Mouse (Mus musculus): ENCODE results near the gene Clec2g.
"Not testable (repeated sequence)": the region's sequence is repeated elsewhere in the genome, so short reads cannot be mapped to it uniquely, and the experiment has no call there.

The Clec2g gene

DNA sequence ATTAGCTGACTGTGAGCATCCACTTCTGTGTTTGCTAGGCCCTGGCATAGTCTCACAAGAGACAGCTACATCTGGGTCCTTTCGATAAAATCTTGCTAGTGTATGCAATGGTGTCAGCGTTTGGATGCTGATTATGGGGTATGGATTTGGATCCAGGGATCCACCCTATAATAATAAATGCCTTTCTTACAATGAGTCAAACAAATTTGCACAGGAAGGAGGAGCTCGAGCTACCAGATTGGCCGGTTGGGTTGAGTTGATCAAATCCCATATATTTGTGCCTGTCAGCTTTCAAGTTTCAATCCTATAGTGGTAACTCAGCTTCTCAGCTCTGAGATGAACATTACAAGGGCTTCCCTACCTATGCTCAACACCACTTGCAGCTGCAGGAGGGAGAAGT, at the start of gene Clec2g:
Clec2g (plus strand) TSS at position 301 of the 400 bp plus-strand sequence.
- DNase-seq (ENCODE audit: low spot score) = not testable (repeated sequence)

DNA sequence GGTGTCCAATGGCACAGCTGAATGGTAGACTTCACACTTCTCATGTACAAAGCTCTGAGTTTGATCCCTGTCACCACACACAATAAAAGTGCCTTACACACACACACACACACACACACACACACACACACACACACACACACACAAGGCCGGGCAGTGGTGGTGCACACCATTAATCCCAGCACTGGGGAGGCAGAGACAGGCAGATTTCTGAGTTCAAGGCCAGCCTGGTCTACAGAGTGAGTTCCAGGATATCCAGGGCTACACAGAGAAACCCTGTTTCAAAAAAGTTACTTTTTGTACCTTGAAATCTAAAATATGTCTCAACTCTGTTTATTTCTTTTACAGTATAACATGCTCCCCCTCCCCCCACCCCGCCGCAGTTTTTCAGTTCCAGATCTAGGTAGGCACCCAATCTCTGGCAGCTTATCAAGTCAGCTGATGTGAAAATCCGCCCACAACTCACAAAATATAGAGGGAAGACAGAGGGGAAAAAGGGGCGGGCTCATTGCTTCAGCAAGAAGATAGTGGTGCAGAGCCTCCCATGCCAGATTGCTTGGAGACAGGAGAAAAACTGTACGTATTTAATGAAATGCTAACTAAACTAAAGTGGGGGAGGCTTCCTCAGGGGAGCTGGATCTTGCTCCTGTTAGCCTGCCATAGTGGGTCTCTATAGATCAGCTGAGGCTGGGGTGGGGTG, 46.9 kb upstream of the Clec2g start, which contains the start of gene Clec2i:
Clec2i (plus strand) TSS at position 498 of the 700 bp plus-strand sequence.
- not testable (repeated sequence) for DNase-seq (ENCODE audit: low spot score)

GRCm38 (mm10) chr6:128888834-128889233, 45.3 kb upstream of the Clec2g start:
- DNase-seq (ENCODE audit: low spot score) = no peak

DNA sequence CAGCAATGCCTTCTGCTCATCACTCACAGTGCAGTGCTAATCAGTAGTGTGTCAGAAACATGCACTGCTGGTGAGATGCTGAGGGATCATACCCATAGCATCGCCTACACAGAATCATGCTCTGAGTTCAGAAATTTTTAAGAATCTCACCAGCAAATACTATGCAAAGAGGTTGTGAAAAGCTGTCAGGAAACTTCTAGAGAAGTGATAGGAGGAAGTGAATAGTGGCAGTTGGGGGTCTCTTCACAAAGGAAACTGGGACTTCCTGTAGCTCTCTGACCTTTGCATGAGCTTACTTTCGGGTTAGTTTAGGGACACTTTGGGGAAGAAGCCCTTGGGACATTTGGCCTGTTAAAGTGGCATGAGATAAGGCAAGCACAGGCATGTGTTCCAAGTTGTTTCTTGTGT, 43.2 kb upstream of the Clec2g start, which contains the start of gene BC035044:
BC035044 (minus strand) TSS at position 179 of the 408 bp plus-strand sequence.
- no peak for DNase-seq (ENCODE audit: low spot score)

- no peak for DNase-seq (ENCODE audit: low spot score)
Observed at GRCm38 (mm10) chr6:128895404-128896001, 38.7 kb upstream of the Clec2g start.

- DNase-seq (ENCODE audit: low spot score) = no peak
Observed at GRCm38 (mm10) chr6:128900044-128900443, 34.1 kb upstream of the Clec2g start.

- not testable (repeated sequence) for DNase-seq (ENCODE audit: low spot score)
Observed at GRCm38 (mm10) chr6:128900796-128901552, 33.2 kb upstream of the Clec2g start.

- DNase-seq (ENCODE audit: low spot score) = no peak
Observed at GRCm38 (mm10) chr6:128913598-128914254, 20.5 kb upstream of the Clec2g start.

DNA sequence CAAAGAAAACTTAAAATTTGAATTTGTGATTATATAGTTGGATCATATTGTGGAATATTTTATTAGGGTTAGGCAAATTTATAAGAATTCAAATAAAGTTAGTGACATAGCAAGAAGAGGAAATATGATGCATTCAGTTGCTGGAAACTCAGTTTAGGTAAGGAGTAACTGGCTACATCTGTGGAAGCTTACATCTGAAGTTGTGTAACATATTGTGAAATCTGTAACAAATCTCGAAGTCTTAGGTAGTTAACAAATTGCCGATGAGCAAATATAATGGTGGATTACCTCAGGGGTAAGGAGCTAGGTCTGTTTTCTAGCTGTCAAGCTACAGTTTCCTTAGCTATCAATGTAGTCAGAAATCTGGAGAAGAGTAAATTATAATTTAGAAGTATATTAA, 16.9 kb upstream of the Clec2g start:
- DNase-seq (ENCODE audit: low spot score) = no peak

DNA sequence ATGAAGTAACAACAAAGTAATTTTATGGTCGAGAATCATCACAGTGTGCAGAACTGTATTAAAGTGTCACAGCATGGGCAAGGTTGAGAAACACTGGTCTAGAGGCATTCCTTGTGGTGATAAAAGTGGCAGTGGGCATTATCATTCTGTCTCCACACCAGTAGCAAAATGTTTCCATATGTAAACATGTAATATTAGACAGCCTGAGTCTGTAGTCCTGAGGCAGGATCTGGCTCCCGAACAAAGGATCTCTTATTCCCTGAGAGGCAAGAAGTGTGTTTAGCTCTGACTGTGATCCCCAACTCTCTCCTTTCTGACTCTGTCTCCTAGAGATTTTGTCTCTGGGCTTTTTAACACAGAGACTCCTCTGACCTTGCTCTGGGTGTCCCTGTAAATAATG, 1.1 kb upstream of the Clec2g start:
- no peak for DNase-seq (ENCODE audit: low spot score)

DNA sequence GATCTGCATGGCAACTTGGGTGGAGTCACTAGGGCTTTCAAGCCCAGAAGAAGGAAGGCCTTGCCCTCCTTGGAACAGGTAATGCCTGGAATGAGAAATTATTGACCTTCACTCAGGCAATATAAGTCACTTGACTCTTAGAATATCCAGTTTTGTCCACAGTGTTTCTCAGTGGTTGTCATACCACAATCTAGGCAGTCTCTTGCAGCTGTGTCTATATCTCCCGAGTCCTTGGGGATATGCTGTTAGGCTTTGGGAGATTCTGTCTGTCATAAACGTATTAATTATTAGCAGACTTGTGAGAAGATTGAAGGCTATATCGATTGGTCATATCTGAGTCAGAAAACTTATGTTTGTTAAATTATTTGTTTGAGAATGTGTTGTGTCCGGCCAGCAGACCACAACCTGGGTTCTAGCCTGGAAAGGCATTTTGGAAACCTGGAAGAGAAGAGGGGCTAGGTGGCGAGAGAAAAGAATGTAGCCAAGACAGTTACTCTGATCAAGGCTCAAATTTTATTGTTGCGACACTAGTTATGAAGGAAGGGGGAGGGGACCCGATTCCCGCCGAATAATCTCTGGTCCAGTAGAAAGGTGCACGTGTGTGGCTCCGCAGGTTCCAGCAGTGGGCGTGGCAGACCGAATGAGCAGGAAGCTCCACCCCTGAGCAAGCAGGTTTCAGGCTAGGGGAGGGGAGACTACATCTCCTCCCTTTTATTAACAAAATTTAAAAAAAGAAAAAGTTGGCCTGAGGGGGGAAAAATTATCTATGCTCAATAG, 1.9 kb downstream of the Clec2g start:
- DNase-seq (ENCODE audit: low spot score) = not testable (repeated sequence)

- DNase-seq (ENCODE audit: low spot score) = no peak
Observed at GRCm38 (mm10) chr6:128941646-128942421, 7.7 kb downstream of the Clec2g start.

DNA sequence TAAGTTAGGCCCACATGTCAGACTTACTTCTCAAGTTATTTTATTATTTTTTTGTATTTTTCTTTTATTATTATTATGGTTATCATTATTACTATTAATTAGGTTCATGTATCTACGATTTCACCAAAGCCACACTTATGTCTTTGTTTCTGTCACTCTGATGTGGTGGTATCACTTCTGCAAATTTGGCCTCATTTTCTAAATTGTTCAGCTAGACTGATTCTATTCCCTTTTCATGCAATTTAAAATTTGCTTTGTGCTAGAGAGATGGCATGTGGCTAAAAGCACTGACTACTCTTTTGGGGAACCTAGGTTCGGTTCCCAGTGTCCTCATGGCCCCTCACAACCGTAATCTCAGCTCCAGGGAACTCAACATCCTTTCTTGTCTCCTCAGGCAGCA, 11.4 kb downstream of the Clec2g start:
- no peak for DNase-seq (ENCODE audit: low spot score)

- no peak for DNase-seq (ENCODE audit: low spot score)
Observed at GRCm38 (mm10) chr6:128961110-128961509, 26.9 kb downstream of the Clec2g start.

DNA sequence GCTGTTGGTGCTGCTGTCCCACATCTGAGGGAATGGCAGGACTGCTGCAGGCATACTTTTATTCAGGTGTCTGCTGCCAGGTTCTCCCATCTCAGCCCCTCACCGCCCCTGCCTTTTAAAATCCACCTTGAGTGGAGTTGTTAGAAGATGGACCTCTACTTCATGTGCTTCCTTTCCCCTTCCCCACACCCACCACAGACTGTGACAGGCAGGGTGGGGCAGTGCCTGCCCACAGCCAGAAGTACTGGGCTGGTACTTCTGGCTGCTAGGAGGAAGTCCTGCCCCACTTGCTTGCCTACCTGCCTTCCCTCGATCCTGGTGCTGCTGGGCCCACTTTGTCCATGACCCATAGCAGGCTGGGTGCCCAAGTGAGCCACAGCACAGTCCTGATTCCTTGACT, 27.9 kb downstream of the Clec2g start:
- DNase-seq (ENCODE audit: low spot score) = not testable (repeated sequence)

- no peak for DNase-seq (ENCODE audit: low spot score)
Observed at GRCm38 (mm10) chr6:128964519-128964918, 30.3 kb downstream of the Clec2g start.

GRCm38 (mm10) chr6:128968463-128968862, 34.3 kb downstream of the Clec2g start:
- DNase-seq (ENCODE audit: low spot score) = no peak

DNA sequence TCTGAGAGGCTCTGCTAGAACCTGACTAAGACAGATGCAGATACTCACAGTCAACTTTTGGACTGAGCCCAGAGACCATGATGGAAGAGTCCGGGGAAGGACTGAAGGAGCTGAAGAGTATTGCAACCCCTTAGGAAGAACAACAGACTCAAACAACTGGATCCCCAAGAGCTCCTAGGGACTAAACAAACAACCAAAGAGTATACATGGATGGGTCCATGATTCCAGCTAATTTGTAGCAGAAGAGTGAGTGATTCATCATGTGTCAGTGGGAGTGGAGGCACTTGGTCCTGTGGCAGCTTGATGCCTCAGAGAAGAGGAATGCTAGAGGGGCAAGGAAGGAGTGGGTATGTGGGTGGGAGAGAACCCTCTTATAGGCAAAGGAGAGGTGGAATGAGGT, 35.6 kb downstream of the Clec2g start:
- no peak for DNase-seq (ENCODE audit: low spot score)

GRCm38 (mm10) chr6:128970508-128971393, 36.6 kb downstream of the Clec2g start:
- not testable (repeated sequence) for DNase-seq (ENCODE audit: low spot score)

Data from testis, postnatal 10 days (tissue).